Mouse (Mus musculus) urinary bladder, adult 18-20 months (tissue): ENCODE results near the gene Pou2af1.
A peak's percentile ranks its signal among the peaks of the same experiment; 100 is the strongest.

Experiments
- DNase-seq, 2 experiments: peaks; one replicate each; pipeline ENCODE4 v3.0.0; 2022; ENCODE audit warnings: low spot score in 2 of 2, mixed read lengths in 2 of 2

Gene Pou2af1

DNA sequence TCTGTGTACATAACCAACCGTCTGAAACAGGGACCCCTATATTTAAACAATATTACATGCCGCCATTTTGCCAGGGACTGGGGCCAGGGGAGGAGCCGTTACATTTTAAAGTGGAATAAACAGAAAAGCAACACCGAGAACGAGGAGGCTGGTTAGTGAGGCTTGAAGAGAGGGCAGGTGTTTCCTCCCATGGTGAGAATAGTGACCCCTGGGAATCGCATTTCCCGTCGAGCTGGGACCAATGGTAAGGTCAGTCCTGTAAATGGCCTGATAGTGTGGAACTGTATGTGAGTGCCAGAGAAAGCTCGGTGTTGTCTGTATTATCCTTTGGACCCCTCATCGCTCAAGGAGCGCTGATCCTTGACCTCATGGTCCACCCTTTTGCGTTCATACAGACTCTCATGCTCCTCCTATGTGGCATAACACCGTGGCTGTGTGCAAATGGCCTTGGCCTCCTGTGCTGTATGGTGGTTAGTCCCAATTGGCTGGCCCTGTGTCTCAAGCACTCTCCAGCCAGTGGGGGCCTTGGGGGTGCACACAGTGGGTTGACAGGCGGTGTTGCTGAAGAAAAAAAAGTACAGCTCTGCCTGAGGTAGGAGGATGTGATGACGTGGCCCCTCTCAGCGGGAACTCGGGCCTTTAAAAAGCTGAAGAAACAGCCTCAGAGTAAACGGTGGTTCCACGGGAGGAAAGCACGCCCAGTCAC, at the start of gene Pou2af1:
Gene Pou2af1, plus strand, starts transcription at position 686 of the 706 bp plus-strand sequence.
- DNase-seq, result no peak

DNA sequence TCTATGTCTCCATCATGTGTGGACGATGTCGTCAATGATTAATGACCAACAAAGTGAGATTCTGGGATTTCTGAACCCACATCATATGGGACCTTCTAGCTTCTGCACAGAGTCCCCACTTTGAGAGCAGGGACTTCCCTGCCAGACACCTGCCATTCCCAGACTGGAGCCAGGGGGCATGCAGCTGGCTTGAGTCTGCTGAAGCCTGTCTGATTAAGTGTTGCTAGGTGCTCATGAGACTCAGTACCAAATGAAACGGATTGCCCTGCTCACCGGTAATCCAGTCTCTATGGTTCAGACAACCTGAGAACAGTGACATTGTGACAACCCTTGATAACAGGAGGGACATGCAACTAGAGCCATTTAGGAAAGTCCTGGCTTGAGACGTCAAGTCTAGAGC, 49.5 kb upstream of the Pou2af1 start:
- no peak for DNase-seq

GRCm38 (mm10) chr9:51165312-51166180, 48.0 kb upstream of the Pou2af1 start, which contains the start of gene Gm32742:
Gene Gm32742, minus strand, starts transcription at chr9:51165517.
- no peak for DNase-seq

GRCm38 (mm10) chr9:51167954-51168353, 45.6 kb upstream of the Pou2af1 start:
- DNase-seq, result peak; percentile 43 to 74

DNA sequence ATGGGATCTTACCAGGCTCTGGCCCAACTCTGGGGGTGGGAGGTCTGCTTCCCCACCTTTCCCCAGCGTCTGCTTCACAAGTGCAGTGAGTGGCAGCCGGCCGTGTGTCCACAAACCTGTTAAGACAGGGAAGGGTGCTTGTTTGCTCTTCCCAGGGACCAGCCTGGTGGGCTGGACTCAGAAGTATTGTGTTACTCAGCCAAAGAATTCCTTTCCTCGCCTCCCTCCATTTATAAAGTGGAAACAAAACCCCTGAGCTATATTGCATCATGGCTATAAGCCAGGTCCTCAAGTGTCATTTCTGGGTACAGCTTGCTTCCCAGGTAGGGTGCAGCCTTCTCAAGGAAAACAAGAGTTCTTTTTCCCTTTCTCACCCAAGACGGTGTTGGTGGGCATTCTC, 44.8 kb upstream of the Pou2af1 start:
- DNase-seq, result no peak

DNA sequence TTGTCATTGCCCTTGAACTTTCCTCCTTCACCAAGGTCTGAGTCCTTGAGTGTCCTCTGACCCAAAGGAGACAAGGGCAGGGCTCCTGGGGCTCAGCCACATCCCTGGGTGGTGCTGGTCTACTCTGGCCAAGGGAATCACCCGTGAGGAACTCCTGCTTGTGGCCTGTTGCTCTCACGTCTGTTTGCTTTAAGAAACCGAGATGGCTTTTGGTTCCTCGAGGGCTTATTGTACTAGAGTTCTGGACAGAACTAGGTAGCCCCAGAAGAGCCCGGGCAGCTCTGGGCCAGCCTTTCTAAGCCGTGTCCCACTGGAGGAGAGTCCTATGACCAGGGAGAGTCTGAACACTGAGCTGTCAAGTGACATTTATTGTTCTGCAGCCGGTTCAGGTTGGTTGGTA, 44.4 kb upstream of the Pou2af1 start:
- DNase-seq, result peak in 1 of 2 experiments; percentile 11

GRCm38 (mm10) chr9:51170298-51170697, 43.2 kb upstream of the Pou2af1 start:
- peak in 1 of 2 experiments; percentile 23 for DNase-seq

GRCm38 (mm10) chr9:51174890-51175464, 38.5 kb upstream of the Pou2af1 start:
- no peak for DNase-seq

DNA sequence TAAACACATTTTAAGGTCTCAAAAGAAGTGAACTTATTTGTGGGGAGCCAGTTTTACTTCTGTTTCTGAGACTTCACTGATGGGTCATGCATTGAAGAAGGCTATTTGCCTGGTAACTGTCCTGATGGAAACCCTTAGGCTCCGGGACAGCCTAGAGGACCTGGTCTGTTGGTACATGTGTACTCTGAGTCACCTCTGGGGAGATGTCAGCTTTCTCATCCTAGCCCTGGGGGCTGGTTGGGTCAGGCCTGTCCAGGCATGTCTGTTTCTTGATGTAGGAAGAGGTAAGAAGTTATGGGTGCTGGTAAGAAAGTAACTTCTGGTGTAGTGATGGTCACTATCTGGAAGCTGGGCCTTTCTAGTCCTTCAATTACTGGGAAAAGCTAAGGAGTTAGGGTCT, 37.8 kb upstream of the Pou2af1 start:
- DNase-seq, result peak in 1 of 2 experiments; percentile 46

GRCm38 (mm10) chr9:51178297-51178696, 35.2 kb upstream of the Pou2af1 start:
- DNase-seq, result no peak

DNA sequence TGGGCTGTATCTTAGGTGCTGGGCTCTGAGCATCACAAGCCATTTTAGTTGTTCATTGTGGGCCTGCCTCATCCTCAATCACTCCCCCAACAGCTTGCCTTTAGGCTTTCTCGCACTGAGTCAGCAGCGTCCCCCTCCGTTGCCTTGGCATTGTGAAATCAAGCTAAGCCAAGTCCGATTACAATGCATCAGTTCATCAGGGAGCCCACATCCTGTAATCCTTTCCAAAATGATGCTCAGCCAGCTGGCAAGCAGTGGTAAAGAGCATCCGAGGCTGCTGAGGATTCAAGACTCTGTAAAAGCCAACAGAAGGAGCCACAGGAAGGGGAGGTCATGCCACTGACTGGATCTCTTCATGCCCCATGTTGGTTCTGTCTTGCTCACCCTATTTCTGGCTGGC, 32.9 kb upstream of the Pou2af1 start:
- no peak for DNase-seq

- DNase-seq, result no peak
Observed at GRCm38 (mm10) chr9:51182716-51183710, 30.5 kb upstream of the Pou2af1 start.

- DNase-seq, result no peak
Observed at GRCm38 (mm10) chr9:51185386-51185785, 28.1 kb upstream of the Pou2af1 start.

GRCm38 (mm10) chr9:51185871-51186270, 27.6 kb upstream of the Pou2af1 start:
- DNase-seq, result no peak

- no peak for DNase-seq
Observed at GRCm38 (mm10) chr9:51190655-51191054, 22.9 kb upstream of the Pou2af1 start.

GRCm38 (mm10) chr9:51194790-51195189, 18.7 kb upstream of the Pou2af1 start:
- no peak for DNase-seq

DNA sequence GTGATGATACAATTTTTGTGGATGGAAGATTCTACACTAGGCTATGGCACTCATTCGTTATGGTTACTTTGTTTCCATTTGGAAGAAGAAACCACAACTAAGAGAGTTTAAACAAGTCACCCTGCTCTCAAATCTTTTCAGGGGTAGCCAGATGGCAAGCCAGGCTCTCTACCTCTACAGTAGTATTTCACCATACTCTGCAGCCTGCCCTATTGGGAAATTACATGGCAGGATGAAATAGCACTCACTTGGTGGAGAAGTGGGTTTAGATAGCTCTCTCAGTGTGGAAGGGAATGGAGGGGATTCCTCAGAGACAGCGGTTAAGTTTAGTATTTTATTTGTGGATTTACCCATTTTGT, 4.6 kb upstream of the Pou2af1 start:
- DNase-seq, result no peak

DNA sequence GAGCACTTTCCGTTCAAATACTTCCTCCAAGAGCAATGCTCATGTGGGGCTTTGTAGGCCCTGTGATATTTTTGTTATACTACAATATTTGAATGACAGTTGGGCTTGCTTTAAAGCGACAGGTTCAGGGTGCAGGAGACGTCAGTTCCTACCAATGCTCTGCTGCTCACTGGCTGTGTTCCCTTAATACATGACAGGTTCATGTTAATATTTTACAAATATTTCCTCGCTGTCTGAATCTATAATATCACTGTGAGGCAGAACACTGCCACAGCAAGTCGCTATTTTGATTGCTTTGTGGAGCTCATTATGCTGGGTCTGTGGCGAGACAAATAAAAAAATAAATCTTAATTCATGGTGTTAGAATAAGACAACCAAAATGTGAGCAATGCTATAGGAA, 2.3 kb upstream of the Pou2af1 start:
- DNase-seq, result no peak

DNA sequence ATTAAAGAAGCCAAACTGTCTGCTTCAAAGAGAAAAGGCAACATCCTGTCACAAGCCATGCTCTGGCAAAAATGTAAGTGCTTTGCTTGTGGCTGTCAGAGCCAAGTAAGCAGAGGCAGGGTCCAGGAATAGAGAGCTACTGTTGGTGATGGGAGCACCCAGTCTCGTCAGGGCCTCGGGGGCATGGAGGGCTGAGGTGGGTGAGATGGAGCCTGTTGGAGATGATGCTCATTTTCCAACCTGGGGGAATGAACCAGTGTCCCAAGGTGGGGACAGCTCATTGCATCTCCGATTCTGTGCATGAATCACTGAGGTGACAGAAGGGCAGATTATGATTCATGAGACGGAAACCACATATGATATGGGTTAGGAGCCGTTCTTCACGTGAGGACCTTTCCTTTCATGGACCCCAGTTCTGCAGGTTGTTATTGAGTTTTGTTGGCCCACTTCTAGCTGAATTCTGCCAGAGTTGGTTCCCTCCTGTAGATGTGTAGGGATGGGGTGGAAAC, 275 bp downstream of the Pou2af1 start:
- no peak for DNase-seq

DNA sequence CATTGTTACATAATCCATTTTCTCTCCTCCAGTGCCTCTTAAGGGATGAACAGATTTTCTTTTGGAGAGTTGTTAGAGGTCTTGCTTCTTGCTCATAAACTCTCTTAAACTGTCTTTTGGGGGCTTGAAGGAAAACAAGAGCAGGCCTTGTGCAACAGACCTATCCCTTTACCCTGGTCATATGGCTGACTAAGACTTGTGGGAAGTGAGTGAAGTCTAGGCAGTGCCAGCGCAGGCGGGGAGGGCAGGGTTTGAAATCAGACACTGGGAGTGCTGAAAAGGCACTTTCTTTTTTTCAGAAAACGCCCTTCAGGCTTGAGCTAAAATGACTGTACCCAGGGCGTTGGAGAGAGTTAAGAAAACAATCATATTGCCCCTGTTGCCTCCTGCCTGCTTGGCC, 1.8 kb downstream of the Pou2af1 start:
- DNase-seq, result no peak

DNA sequence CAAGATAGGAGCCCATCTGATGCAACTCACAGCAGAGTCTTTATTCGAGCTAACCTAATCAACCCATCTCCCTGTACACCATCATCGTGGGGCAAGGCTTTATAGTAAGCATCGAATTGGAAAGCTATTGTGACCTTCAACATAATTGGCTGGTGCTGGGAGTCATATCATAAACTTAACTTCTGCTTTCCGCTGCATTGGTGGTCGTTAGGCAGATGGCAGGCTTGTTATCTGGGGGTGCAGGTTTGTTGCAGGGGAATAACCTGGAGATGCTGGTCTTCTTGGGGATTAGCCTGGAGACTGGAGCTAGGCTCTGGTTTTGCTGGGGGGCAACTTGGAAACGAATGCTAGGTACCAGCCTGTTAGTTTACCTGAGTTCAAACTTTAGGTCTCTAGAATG, 2.4 kb downstream of the Pou2af1 start:
- no peak for DNase-seq
